Mouse (Mus musculus) G1E (cell line): Measurements from ENCODE around the gene Ethe1. TPM values are rescaled to one million over a fixed set of nuclear protein-coding genes. Genes with fewer than 3 reads are reported as not detected.
A peak's percentile ranks its signal among the peaks of the same experiment; 100 is the strongest.

Experiments
- ATAC-seq: 2 replicates; pipeline ENCODE4 v1.8.0; 2016; ENCODE audit warnings: mild to moderate bottlenecking; ENCODE audit not compliant: insufficient number of reproducible peaks, poor library complexity, low FRiP score, severe bottlenecking; ENCODE audit errors: extremely low read depth
- DNase-seq: peaks from one replicate; pipeline ENCODE4 v3.0.0; 2012; ENCODE audit warnings: low spot score
- H3K27me3 ChIP-seq: 2 replicates; pipeline ENCODE4 v1.6.1; 2012; ENCODE audit warnings: mild to moderate bottlenecking, low read length, inconsistent platforms; ENCODE audit not compliant: insufficient read depth
- H3K36me3 ChIP-seq: replicated peaks from 2 replicates; pipeline ENCODE3; 2012; ENCODE audit warnings: mild to moderate bottlenecking, inconsistent platforms
- H3K4me1 ChIP-seq: 2 replicates; pipeline ENCODE4 v1.6.1; 2012; ENCODE audit warnings: low read depth, low read length, inconsistent platforms, mixed read lengths; ENCODE audit not compliant: insufficient read depth
- H3K4me3 ChIP-seq: 2 replicates; pipeline ENCODE4 v1.5.1; 2012; ENCODE audit warnings: low read depth, mild to moderate bottlenecking, inconsistent platforms, low read length, moderate library complexity, mixed read lengths
- H3K9me3 ChIP-seq: replicated peaks from 2 replicates; pipeline ENCODE4 v1.6.1; 2012; ENCODE audit warnings: inconsistent platforms
- CTCF ChIP-seq: IDR thresholded peaks from 2 replicates; pipeline ENCODE4 v1.5.1; 2012; ENCODE audit warnings: low read depth, low read length, inconsistent platforms, mixed read lengths
- GATA1 ChIP-seq: IDR thresholded peaks from 2 replicates; pipeline ENCODE4 v1.6.1; 2012; ENCODE audit warnings: borderline replicate concordance, low read length, inconsistent platforms, mixed read lengths
- GATA2 ChIP-seq: IDR thresholded peaks from 2 replicates; pipeline ENCODE4 v1.6.1; 2012; ENCODE audit warnings: low read depth, low read length, inconsistent platforms, borderline replicate concordance
- POLR2AphosphoS5 ChIP-seq: IDR thresholded peaks from 2 replicates; pipeline ENCODE4 v1.6.1; 2012; ENCODE audit warnings: low read depth, low read length, inconsistent platforms; ENCODE audit not compliant: insufficient replicate concordance
- TAL1 ChIP-seq: conservative IDR thresholded peaks from 2 replicates; pipeline ENCODE4 v1.6.1; 2012; ENCODE audit warnings: low read depth, low read length, inconsistent platforms, mixed read lengths
- polyA plus RNA-seq: library from polyadenylated mRNA; stranded (reverse); fragments of >175 nt; gene quantifications from 2 replicates; pipeline ENCODE4 v1.2.3, GENCODE M21; 2012
- total RNA-seq, 2 experiments: library from RNA; stranded (forward) in 1 of 2; stranded (reverse) in 1 of 2; fragments of 200-1000 nt in 1 of 2; fragments of >200 nt in 1 of 2; fragmentation: Nextera tagmentation in 1 of 2; gene quantifications; 2 replicates each; pipeline ENCODE4 v1.2.3; 2014 to 2017

Gene Ethe1
- total and polyA plus RNA-seq, 3 experiments = 4.8 to 11.0 (median 9.1) TPM

DNA sequence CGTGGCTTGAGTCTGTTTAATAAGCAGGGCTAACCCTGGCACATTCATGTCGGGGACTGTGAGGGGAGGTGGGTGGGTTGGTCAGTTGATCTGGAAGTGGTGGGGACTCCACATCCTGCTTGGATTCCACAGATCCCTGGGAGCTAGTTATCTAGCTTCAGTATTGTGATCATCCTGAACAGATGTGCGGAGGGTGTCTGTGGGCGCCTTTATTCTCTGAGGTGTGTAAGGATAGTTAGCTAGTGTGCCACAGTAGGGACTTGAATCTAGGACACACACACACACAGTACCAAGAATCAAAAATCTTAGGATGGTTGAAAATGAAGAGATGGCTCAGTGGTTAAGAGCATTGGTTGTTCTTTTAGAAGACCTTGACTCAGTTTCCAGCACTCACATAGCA is 18.8 kb upstream of the Ethe1 start:
- Histone ChIP-seq H3K4me3 (no peak overlapping the region), H3K36me3 (peaks cover 98% of the 10 kb centered on the region)
- ATAC-seq = no peak

GRCm38 (mm10) chr7:24571071-24571470 is 16.3 kb upstream of the Ethe1 start:
- Histone ChIP-seq H3K9me3 (no peaks in the 10 kb centered on the region), H3K27me3 (no peaks in the 10 kb centered on the region), H3K4me3 (no peak overlapping the region), H3K4me1 (peaks cover 2% of the 10 kb centered on the region; the same call in 1 of the 2 replicates), H3K36me3 (peaks cover 88% of the 10 kb centered on the region)
- ATAC-seq = no peak
- TF ChIP-seq TAL1 = no peak
- TF ChIP-seq GATA2 = no peak
- TF ChIP-seq CTCF = no peak
- TF ChIP-seq POLR2AphosphoS5 = no peak
- TF ChIP-seq GATA1 = no peak
- DNase-seq = no peak

More for the DNA sequence above, 18.8 kb upstream of the Ethe1 start:
- DNase-seq = no peak
- H3K4me1 ChIP-seq = peaks cover 2% of the 10 kb centered on the region; the same call in 1 of the 2 replicates
- TF ChIP-seq POLR2AphosphoS5 (no peak), TAL1 (no peak)
- H3K9me3 ChIP-seq = no peaks in the 10 kb centered on the region
- H3K27me3 ChIP-seq = no peaks in the 10 kb centered on the region

- Histone ChIP-seq H3K4me3 (no peak overlapping the region), H3K4me1 (peaks cover 2% of the 10 kb centered on the region; the same call in 1 of the 2 replicates), H3K27me3 (0 out of 2 replicates have a peak, but pooled peaks cover 3% of the 10 kb centered on the region), H3K36me3 (peaks cover 74% of the 10 kb centered on the region), H3K9me3 (no peaks in the 10 kb centered on the region)
- no peak for ATAC-seq
- DNase-seq = no peak
- no peak for TF ChIP-seq TAL1
- TF ChIP-seq CTCF = 0 out of 2 replicates have a peak, but pooled peaks have one; percentile 28
Measured at GRCm38 (mm10) chr7:24572455-24572854, 14.9 kb upstream of the Ethe1 start.

GRCm38 (mm10) chr7:24574224-24574796 is 13.0 kb upstream of the Ethe1 start:
- Histone ChIP-seq H3K4me1 (peaks cover 2% of the 10 kb centered on the region; the same call in 1 of the 2 replicates), H3K4me3 (no peak overlapping the region), H3K9me3 (no peaks in the 10 kb centered on the region), H3K36me3 (peaks cover 56% of the 10 kb centered on the region), H3K27me3 (0 out of 2 replicates have a peak, but pooled peaks cover 3% of the 10 kb centered on the region)
- DNase-seq (no peak), ATAC-seq (no peak)
- TF ChIP-seq GATA2 (no peak), CTCF (no peak), POLR2AphosphoS5 (no peak), TAL1 (no peak), GATA1 (no peak)

DNA sequence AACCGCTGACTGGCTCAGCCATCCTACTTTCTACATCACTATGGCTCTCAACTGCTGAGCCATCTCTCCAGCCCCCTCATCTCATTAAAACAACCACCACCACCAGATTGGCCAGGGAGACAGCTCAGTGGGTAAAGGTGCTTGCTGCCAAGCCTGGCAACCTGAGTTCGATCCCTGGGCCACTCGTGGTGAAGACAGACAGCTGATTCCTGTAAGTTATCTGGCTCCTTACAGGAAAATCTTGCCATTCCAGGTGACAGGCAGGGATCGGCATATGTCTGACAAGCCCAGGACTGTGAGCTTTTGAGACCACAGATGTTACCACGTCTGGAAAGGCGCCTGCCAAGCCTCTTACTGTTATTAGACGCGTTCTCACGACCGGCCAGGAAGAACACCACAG is 9.5 kb upstream of the Ethe1 start:
- ATAC-seq = no peak
- Histone ChIP-seq H3K4me3 (no peak overlapping the region), H3K9me3 (no peaks in the 10 kb centered on the region), H3K4me1 (no peaks in the 10 kb centered on the region; the same call in 1 of the 2 replicates), H3K36me3 (peaks cover 21% of the 10 kb centered on the region), H3K27me3 (0 out of 2 replicates have a peak, but pooled peaks cover 3% of the 10 kb centered on the region)
- no peak for TF ChIP-seq GATA1
- no peak for TF ChIP-seq GATA2
- TF ChIP-seq POLR2AphosphoS5 = no peak
- TF ChIP-seq CTCF = no peak
- TF ChIP-seq TAL1 = no peak
- DNase-seq = no peak

DNA sequence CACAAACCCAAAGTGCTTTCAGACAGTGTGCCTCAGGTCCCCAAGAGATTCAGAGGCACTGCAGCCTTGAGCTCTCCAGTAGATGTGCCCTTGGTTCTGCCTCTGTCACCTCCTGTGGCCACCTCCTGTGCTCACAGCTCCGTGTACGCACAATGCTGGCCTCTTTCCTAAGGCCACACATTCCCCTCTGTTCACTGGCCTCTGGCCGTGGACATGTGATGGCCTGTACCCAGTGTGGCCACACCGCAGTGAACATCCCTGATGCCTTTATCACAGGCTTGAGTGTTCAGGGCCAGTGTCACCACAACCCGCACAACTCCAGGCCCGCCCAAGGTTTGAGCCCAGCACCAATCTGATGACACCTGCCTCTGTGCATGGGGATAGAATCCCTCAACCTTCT is 2.5 kb upstream of the Ethe1 start:
- TF ChIP-seq GATA1 = no peak
- TF ChIP-seq GATA2 = no peak
- no peak for TF ChIP-seq TAL1
- no peak for TF ChIP-seq POLR2AphosphoS5
- TF ChIP-seq CTCF = no peak
- Histone ChIP-seq H3K4me3 (no peak overlapping the region), H3K36me3 (no peaks in the 10 kb centered on the region), H3K4me1 (no peaks in the 10 kb centered on the region; the same call in none of the 2 replicates), H3K9me3 (peaks cover 14% of the 10 kb centered on the region), H3K27me3 (no peaks in the 10 kb centered on the region; the same call in 1 of the 2 replicates)
- DNase-seq (no peak), ATAC-seq (no peak)

DNA sequence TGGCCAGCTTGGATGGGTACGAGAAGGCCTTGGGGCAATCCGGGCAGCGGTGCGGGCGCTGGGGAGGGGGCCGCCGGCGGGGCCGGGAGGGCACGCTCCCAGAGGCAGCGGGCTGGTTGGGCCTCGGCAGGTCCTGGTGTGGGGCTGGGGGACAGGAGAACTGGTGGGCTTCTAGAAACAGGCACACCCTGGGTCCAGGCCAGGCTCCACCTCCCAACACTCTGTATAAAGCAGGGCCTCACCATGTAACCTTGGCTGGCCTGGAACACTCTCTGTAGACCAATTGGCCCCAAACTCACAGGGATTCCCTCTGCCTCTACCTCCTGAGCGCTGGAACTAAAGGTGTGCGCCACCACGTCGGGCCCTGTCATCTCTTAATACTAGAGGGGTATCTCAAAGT is 1.3 kb upstream of the Ethe1 start:
- H3K4me1 ChIP-seq = peaks cover 9% of the 10 kb centered on the region
- ATAC-seq = no peak
- no peak for TF ChIP-seq TAL1
- TF ChIP-seq GATA2 = no peak
- no peak for TF ChIP-seq GATA1
- no peak for TF ChIP-seq POLR2AphosphoS5
- no peak for TF ChIP-seq CTCF

More for the DNA sequence above, 1.3 kb upstream of the Ethe1 start:
- no peaks in the 10 kb centered on the region; the same call in 1 of the 2 replicates for H3K27me3 ChIP-seq
- DNase-seq = no peak
- no peak overlapping the region for H3K4me3 ChIP-seq
- H3K36me3 ChIP-seq = no peaks in the 10 kb centered on the region
- peaks cover 14% of the 10 kb centered on the region for H3K9me3 ChIP-seq
